Mouse (Mus musculus) CH12.LX (cell line): ENCODE measurements around the gene Hilpda. TPM values are rescaled to one million over a fixed set of nuclear protein-coding genes. Genes with fewer than 3 reads are reported as not detected.

ENCODE experiments used
- DNase-seq: peaks from one replicate; pipeline ENCODE4 v3.0.0-alpha.2; 2013; ENCODE audit errors: extremely low read depth
- H3K27ac ChIP-seq: 2 replicates; pipeline ENCODE4 v1.5.1; 2012; ENCODE audit warnings: low read depth, mild to moderate bottlenecking, control low read depth, moderate library complexity; ENCODE audit not compliant: insufficient read depth
- H3K27me3 ChIP-seq: replicated peaks from 2 replicates; pipeline ENCODE3; 2012; ENCODE audit warnings: inconsistent platforms
- H3K36me3 ChIP-seq, 2 experiments: replicated peaks in 1 of 2; 2 replicates each; pipeline versions ENCODE3 to v1.6.1; 2012; ENCODE audit warnings: inconsistent platforms in 1 of 2, low read length in 1 of 2, mild to moderate bottlenecking in 1 of 2, mixed read lengths in 1 of 2, moderate library complexity in 1 of 2; ENCODE audit not compliant: control insufficient read depth in 1 of 2, insufficient read depth in 1 of 2
- H3K4me1 ChIP-seq, 2 experiments: 2 replicates each; pipeline ENCODE4 v1.6.1; 2012; ENCODE audit warnings: inconsistent platforms in 1 of 2, moderate library complexity in 1 of 2; ENCODE audit not compliant: insufficient read depth in 2 of 2, control insufficient read depth in 1 of 2
- H3K4me2 ChIP-seq: 2 replicates; pipeline ENCODE4 v1.6.1; 2012; ENCODE audit warnings: low read depth, mild to moderate bottlenecking, control low read depth; ENCODE audit not compliant: poor library complexity, insufficient read depth, severe bottlenecking
- H3K4me3 ChIP-seq, 3 experiments: fragments of 150-350 bp in 1 of 3; sonication (generic) in 1 of 3; replicated peaks in 1 of 3; 2 replicates each; pipeline versions ENCODE3 to v1.5.1; 2011 to 2012; ENCODE audit warnings: low read depth in 2 of 3, low read length in 2 of 3, mild to moderate bottlenecking in 2 of 3, moderate library complexity in 2 of 3, control low read depth in 1 of 3, improper control_type of control experiment in 1 of 3, inconsistent platforms in 1 of 3, mixed read lengths in 1 of 3; ENCODE audit not compliant: poor library complexity in 1 of 3
- H3K79me2 ChIP-seq: replicated peaks from 2 replicates; pipeline ENCODE4 v1.6.1; 2012; ENCODE audit warnings: mild to moderate bottlenecking, moderate library complexity; ENCODE audit not compliant: control insufficient read depth, poor library complexity, insufficient read depth, severe bottlenecking; ENCODE audit errors: extremely low read depth
- H3K9ac ChIP-seq: 2 replicates; pipeline ENCODE4 v1.6.1; 2012; ENCODE audit warnings: low read depth, mild to moderate bottlenecking, control low read depth, moderate library complexity; ENCODE audit not compliant: insufficient read depth
- H3K9me3 ChIP-seq: replicated peaks from 2 replicates; pipeline ENCODE3; 2012; ENCODE audit warnings: low read length, inconsistent platforms, mixed read lengths
- BHLHE40 ChIP-seq: IDR thresholded peaks from 2 replicates; pipeline ENCODE4 v1.6.1; 2011; ENCODE audit warnings: mild to moderate bottlenecking, low read depth, low read length, improper control_type of control experiment
- CHD1 ChIP-seq: IDR thresholded peaks from 2 replicates; pipeline ENCODE4 v1.6.1; 2012; ENCODE audit warnings: low read depth, low read length, improper control_type of control experiment, inconsistent platforms
- CTCF ChIP-seq, 2 experiments: IDR thresholded peaks in 1 of 2; conservative IDR thresholded peaks in 1 of 2; 2 replicates each; pipeline ENCODE4 v1.5.1; 2011 to 2012; ENCODE audit warnings: low read depth in 2 of 2, low read length in 2 of 2, improper control_type of control experiment in 1 of 2, inconsistent platforms in 1 of 2, mild to moderate bottlenecking in 1 of 2, moderate library complexity in 1 of 2
- ETS1 ChIP-seq: conservative IDR thresholded peaks from 2 replicates; pipeline ENCODE4 v1.6.1; 2012; ENCODE audit warnings: low read depth, mild to moderate bottlenecking, inconsistent platforms, low read length, improper control_type of control experiment, moderate library complexity
- JUN ChIP-seq: IDR thresholded peaks from 2 replicates; pipeline ENCODE4 v1.6.1; 2011; ENCODE audit warnings: low read depth, mild to moderate bottlenecking, low read length, improper control_type of control experiment, moderate library complexity; ENCODE audit not compliant: insufficient read depth
- JUND ChIP-seq: conservative IDR thresholded peaks from 2 replicates; pipeline ENCODE4 v1.6.1; 2011; ENCODE audit warnings: low read depth, low read length, improper control_type of control experiment
- KAT2A ChIP-seq: IDR thresholded peaks from 2 replicates; pipeline ENCODE4 v1.6.1; 2012; ENCODE audit warnings: low read length, improper control_type of control experiment, inconsistent platforms; ENCODE audit not compliant: insufficient replicate concordance
- MAFK ChIP-seq: IDR thresholded peaks from 2 replicates; pipeline ENCODE4 v1.6.1; 2011; ENCODE audit warnings: low read length, improper control_type of control experiment; ENCODE audit not compliant: insufficient replicate concordance
- NRF1 ChIP-seq: IDR thresholded peaks from 2 replicates; pipeline ENCODE4 v1.6.1; 2014; ENCODE audit warnings: low read depth, mild to moderate bottlenecking, inconsistent platforms, low read length, improper control_type of control experiment, moderate library complexity
- PAX5 ChIP-seq: IDR thresholded peaks from 2 replicates; pipeline ENCODE4 v1.6.1; 2012; ENCODE audit warnings: low read length, inconsistent platforms, mixed read lengths
- POLR2AphosphoS2 ChIP-seq: IDR thresholded peaks from 2 replicates; pipeline ENCODE4 v1.6.1; 2011; ENCODE audit warnings: low read depth, low read length, improper control_type of control experiment
- RAD21 ChIP-seq: IDR thresholded peaks from 2 replicates; pipeline ENCODE4 v1.6.1; 2011; ENCODE audit warnings: low read depth, mild to moderate bottlenecking, low read length, improper control_type of control experiment, moderate library complexity
- SIN3A ChIP-seq: IDR thresholded peaks from 2 replicates; pipeline ENCODE4 v1.6.1; 2012; ENCODE audit warnings: low read length, improper control_type of control experiment, inconsistent platforms
- SMC3 ChIP-seq: IDR thresholded peaks from 2 replicates; pipeline ENCODE4 v1.6.1; 2011; ENCODE audit warnings: low read depth, low read length, improper control_type of control experiment
- TBP ChIP-seq: conservative IDR thresholded peaks from 2 replicates; pipeline ENCODE4 v1.6.1; 2011; ENCODE audit warnings: low read depth, low read length, improper control_type of control experiment
- UBTF ChIP-seq: IDR thresholded peaks from 2 replicates; pipeline ENCODE4 v1.6.1; 2012; ENCODE audit warnings: low read depth, mild to moderate bottlenecking, inconsistent platforms, low read length, improper control_type of control experiment, moderate library complexity
- USF1 ChIP-seq: IDR thresholded peaks from 2 replicates; pipeline ENCODE4 v1.6.1; 2014; ENCODE audit warnings: low read depth, mild to moderate bottlenecking, inconsistent platforms, low read length, improper control_type of control experiment
- USF2 ChIP-seq: conservative IDR thresholded peaks from 2 replicates; pipeline ENCODE4 v1.6.1; 2011; ENCODE audit warnings: low read depth, low read length, improper control_type of control experiment
- ZC3H11A ChIP-seq: IDR thresholded peaks from 2 replicates; pipeline ENCODE4 v1.6.1; 2012; ENCODE audit warnings: low read depth, mild to moderate bottlenecking, inconsistent platforms, low read length, improper control_type of control experiment
- ZKSCAN1 ChIP-seq: IDR thresholded peaks from 2 replicates; pipeline ENCODE4 v1.6.1; 2012; ENCODE audit warnings: low read depth, inconsistent platforms, low read length, improper control_type of control experiment, borderline replicate concordance
- dilution Hi-C: fragments of 300-500 bp; cut with MboI; formaldehyde crosslinking; loops from 2 replicates; pipeline ENCODE4 v1.14.3; 2020; ENCODE audit warnings: low sequenced_read_pairs; ENCODE audit not compliant: extremely low pct_unique_long_range_greater_than_20kb, extremely low pct_ligation_motif_present
- in situ Hi-C: fragments of 300-500 bp; cut with MboI; formaldehyde crosslinking; loops from 3 replicates; pipeline ENCODE4 v1.14.3; 2019; ENCODE audit warnings: low sequenced_read_pairs, low pct_ligation_motif_present, low pct_unique_long_range_greater_than_20kb, mixed read lengths
- polyA plus RNA-seq: library from polyadenylated mRNA; unstranded; fragments of >175 nt; gene quantifications from 2 replicates; pipeline ENCODE4 v1.2.1, GENCODE M21; 2012; ENCODE audit warnings: low read depth; ENCODE audit not compliant: insufficient read length
- total RNA-seq, 2 experiments: library from RNA; depleted of rRNA; stranded (reverse); fragments of 300-350 nt in 1 of 2; fragments of >200 nt in 1 of 2; gene quantifications; 2 replicates each; pipeline ENCODE4 v1.2.3; 2012 to 2014

The Hilpda gene
- total and polyA plus RNA-seq, 3 experiments, result 11.1 to 52.3 (median 23.7) TPM

DNA sequence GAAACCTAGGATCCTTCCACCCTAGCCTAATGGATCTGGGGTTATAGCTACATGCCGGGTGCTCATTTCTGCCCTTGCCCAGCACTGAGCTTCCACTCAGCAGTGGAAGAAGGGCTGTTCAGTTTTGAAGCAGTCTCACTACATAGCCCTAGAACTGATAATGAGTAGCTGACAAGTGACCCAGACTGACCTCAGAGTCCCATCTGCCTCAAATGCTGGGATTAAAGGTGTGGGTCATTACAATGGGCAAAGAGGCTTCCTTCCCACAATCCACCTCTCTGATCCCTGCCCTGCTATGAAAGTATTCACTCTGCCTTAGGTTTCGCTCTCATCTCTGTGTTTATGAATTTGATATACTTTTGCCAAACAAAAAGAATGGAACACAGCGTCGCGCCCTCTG is 4.5 kb downstream of the Hilpda start:
- Histone ChIP-seq H3K4me1 (peaks cover 0 to 15% of the 10 kb centered on the region in 2 experiments; a peak in 3 of 4 replicates), H3K9me3 (no peaks in the 10 kb centered on the region), H3K36me3 (peaks cover 8 to 32% of the 10 kb centered on the region in 2 experiments), H3K27me3 (no peaks in the 10 kb centered on the region), H3K79me2 (peaks cover 10% of the 10 kb centered on the region; the same call in 1 of the 2 replicates), H3K9ac (no peak overlapping the region), H3K27ac (no peak overlapping the region), H3K4me2 (no peak overlapping the region), H3K4me3 (no peak overlapping the region)
- DNase-seq, result no peak
- in situ Hi-C loops (loop anchor here (5.0 to 10.0 kb wide), 3 partner anchors 34 to 109 kb away; partner anchors contain the start of gene Rbm28), dilution Hi-C loops (no loop called here)
- TF ChIP-seq ZKSCAN1, result no peak
- TF ChIP-seq PAX5, result no peak
- no peak for TF ChIP-seq JUND
- no peak for TF ChIP-seq UBTF
- TF ChIP-seq POLR2AphosphoS2, result no peak
- TF ChIP-seq NRF1, result no peak
- no peak for TF ChIP-seq SMC3
- TF ChIP-seq ETS1, result no peak
- no peak for TF ChIP-seq TBP
- no peak for TF ChIP-seq MAFK
- no peak for TF ChIP-seq BHLHE40
- TF ChIP-seq USF2, result no peak
- TF ChIP-seq ZC3H11A, result no peak
- no peak for TF ChIP-seq JUN
- no peak for TF ChIP-seq CHD1

DNA sequence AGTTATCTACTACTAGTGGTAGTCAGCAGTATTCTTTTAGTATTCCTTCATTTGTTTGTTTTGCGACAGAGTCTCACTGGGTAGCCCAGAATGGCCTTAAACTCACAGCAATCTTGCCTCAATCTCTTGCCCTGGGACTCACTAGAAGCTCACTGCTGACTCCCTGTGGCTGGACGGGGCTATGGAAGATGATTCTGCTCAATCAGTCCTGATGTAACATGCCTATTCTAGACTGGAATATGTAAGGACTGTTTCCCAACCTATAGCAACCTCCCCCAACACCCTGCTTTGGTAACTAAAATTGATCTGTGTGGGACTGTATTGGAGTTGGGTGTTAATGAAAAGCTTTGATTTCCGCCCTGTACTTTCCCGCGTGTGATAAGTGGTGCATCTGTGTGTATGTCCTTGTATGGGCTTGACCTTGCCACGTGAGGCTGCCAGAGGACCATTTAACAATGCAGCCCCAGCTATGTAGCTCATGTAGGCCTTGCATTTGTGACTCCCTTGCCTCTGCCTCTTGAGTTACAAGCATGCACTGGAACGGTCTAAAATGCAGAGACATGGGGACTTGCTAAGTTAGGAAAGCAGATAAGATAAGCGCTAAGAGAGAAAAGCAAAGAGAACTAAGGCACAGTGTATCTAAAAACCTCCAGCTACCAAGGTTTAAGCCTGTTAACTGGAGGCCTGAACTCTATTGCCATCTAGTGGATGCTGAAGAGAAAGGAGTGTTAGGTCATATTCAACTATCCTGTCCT is 6.4 kb downstream of the Hilpda start:
- in situ Hi-C loops (loop anchor here (5.0 to 10.0 kb wide), 3 partner anchors 36 to 111 kb away; partner anchors contain the start of gene Rbm28), dilution Hi-C loops (no loop called here)
- DNase-seq, result peak; percentile 71

More for the DNA sequence above, 6.4 kb downstream of the Hilpda start:
- Histone ChIP-seq H3K4me1 (peaks cover 0 to 14% of the 10 kb centered on the region in 2 experiments; a peak in 3 of 4 replicates), H3K9ac (no peak overlapping the region), H3K9me3 (no peaks in the 10 kb centered on the region), H3K36me3 (peaks cover 8 to 32% of the 10 kb centered on the region in 2 experiments), H3K4me3 (no peak overlapping the region), H3K27ac (no peak overlapping the region), H3K27me3 (no peaks in the 10 kb centered on the region), H3K4me2 (no peak overlapping the region), H3K79me2 (peaks cover 6% of the 10 kb centered on the region; the same call in 1 of the 2 replicates)
- no peak for TF ChIP-seq KAT2A
- TF ChIP-seq SMC3, result peak; percentile 76
- TF ChIP-seq RAD21, result peak; percentile 80
- TF ChIP-seq USF1, result no peak
- peak; percentile 51; the same call in 1 of the 2 replicates for TF ChIP-seq SIN3A
- 0 out of 2 replicates have a peak, but pooled peaks have one; percentile 41 for TF ChIP-seq BHLHE40
- peak; percentile 40; the same call in 1 of the 2 replicates for TF ChIP-seq ZC3H11A
- peak; percentile 52 to 86 for TF ChIP-seq CTCF (conservative IDR thresholded peaks at IDR 0.05 in 1 of 2, IDR thresholded peaks at IDR 0.05 in 1 of 2; ENCODE audit: low read depth in 2 of 2, low read length in 2 of 2)
